Mouse (Mus musculus): ENCODE results near the gene Mab21l3. TPM values are rescaled to one million over a fixed set of nuclear protein-coding genes. Genes with fewer than 3 reads are reported as not detected.
A peak's percentile ranks its signal among the peaks of the same experiment; 100 is the strongest.

Gene Mab21l3
- polyA plus RNA-seq, 1 experiment: 0.05 TPM

DNA sequence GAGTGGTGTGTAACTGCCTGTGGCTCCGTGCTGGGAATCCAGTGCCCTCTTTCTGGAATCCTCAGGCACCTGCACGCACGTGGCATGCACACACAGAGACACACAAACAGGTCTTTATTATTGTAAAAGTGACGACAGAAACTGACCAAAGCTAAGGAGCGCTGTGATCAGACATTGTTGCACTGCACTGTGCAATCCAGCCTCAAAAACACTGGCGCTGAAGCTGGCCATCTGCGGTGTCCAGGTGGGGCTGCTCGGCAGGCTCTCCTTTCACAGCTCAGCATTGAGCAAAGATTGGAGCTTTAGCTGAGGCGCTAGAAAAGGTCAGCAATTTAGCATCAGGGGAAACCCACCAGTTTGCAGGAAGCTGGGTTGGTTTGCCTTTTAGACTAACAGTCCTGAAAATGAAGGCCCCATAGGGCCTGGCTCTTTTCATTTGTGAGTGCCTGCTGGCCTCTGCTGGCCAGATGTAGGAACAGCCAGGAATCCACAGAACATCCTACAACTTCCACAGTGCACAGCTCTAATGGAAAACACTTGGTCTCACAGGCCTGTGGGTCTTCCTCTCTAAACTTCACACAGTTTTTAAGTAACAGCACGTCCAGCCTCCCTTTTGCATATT, 36.3 kb downstream of the Mab21l3 start:
- peak; percentile 51; the same call in 1 of the 2 replicates for TF ChIP-seq CTCF (IDR thresholded peaks at IDR 0.05; ENCODE audit: control insufficient read depth, insufficient read depth, insufficient replicate concordance, low read depth, low read length)
- TF ChIP-seq POLR2A (IDR thresholded peaks at IDR 0.05; ENCODE audit: control insufficient read depth, low read depth, low read length): no peak
- no peak overlapping the region for H3K27ac ChIP-seq (ENCODE audit: control insufficient read depth, insufficient read depth, low read depth, low read length)
- no peaks in the 10 kb centered on the region for H3K36me3 ChIP-seq (ENCODE audit: control insufficient read depth, insufficient read depth, low read length)
- H3K27me3 ChIP-seq (ENCODE audit: control insufficient read depth, insufficient read depth, low read length): no peaks in the 10 kb centered on the region
- H3K4me3 ChIP-seq (ENCODE audit: control insufficient read depth, low read depth, low read length): no peak overlapping the region
- no peaks in the 10 kb centered on the region for H3K4me1 ChIP-seq (ENCODE audit: control insufficient read depth, insufficient read depth, low read length)

DNA sequence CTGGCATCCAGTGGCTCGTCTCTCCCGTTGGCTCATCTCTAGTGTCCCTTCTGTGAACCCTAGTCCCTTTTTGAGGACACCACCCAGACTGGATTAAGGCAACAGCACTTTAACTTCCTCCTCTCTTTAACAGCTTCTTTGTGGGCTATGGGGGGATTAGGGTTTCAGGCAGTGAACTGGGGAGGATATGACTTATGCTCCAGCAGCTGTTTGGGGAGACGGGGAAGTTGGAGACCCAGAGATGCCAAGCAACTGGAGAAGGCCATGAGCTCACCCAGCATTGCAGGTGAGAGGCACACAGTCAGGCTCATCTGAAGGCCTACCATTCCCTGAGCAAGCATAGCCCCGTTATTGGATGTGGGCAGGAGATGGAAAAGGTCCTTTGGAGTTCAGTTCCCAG, 36.8 kb downstream of the Mab21l3 start:
- Histone ChIP-seq H3K27ac (ENCODE audit: control insufficient read depth, insufficient read depth, low read depth, low read length) (no peak overlapping the region), H3K36me3 (ENCODE audit: control insufficient read depth, insufficient read depth, low read length) (no peaks in the 10 kb centered on the region), H3K27me3 (ENCODE audit: control insufficient read depth, insufficient read depth, low read length) (no peaks in the 10 kb centered on the region), H3K4me1 (ENCODE audit: control insufficient read depth, insufficient read depth, low read length) (no peaks in the 10 kb centered on the region), H3K4me3 (ENCODE audit: control insufficient read depth, low read depth, low read length) (no peak overlapping the region)
- no peak for TF ChIP-seq POLR2A (IDR thresholded peaks at IDR 0.05; ENCODE audit: control insufficient read depth, low read depth, low read length)

DNA sequence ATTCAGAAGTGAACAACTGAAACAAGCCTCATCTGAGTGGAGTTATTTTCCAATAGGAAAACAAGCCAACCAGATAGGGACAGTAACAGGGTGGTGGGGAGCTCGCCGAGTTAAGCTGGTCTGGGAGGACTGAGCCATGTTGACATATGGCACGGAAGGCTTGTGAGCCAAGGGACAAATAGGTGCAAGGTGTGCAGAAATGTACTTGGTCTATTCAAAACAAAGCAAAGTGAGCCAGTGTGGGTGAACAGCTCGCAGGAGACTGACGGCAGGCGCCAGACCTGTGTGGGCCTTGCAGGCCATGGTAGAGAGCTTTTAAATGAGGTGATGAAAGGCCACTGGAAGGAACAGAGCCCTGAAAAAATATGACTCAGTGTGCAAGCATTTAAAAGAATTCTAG, 41.1 kb downstream of the Mab21l3 start:
- no peak overlapping the region for H3K27ac ChIP-seq (ENCODE audit: control insufficient read depth, insufficient read depth, low read depth, low read length)
- H3K4me3 ChIP-seq (ENCODE audit: control insufficient read depth, low read depth, low read length): no peak overlapping the region
- H3K4me1 ChIP-seq (ENCODE audit: control insufficient read depth, insufficient read depth, low read length): peaks cover 9% of the 10 kb centered on the region
- H3K36me3 ChIP-seq (ENCODE audit: control insufficient read depth, insufficient read depth, low read length): no peaks in the 10 kb centered on the region
- no peak for TF ChIP-seq CTCF (IDR thresholded peaks at IDR 0.05; ENCODE audit: control insufficient read depth, insufficient read depth, insufficient replicate concordance, low read depth, low read length)
- no peak for TF ChIP-seq POLR2A (IDR thresholded peaks at IDR 0.05; ENCODE audit: control insufficient read depth, low read depth, low read length)
- H3K27me3 ChIP-seq (ENCODE audit: control insufficient read depth, insufficient read depth, low read length): no peaks in the 10 kb centered on the region

DNA sequence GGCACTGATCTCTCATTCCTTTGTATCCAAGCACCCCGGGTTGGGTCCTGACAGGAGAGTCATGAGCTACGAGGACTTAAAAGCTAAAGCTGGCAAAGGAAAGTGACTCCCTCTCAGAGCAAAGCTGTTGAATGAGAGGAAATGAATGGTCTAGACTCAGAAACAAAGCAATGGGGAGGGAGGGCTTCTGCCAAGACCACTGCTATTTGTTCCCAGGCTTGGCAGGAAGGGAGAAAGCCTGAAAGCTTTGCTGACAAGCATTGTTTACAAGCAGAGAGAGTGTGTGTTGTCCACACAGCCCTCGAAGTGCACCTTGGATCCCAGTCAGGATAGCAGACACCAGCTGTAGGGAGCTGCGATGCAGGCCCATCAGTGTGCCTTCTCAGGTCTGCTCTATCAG, 41.8 kb downstream of the Mab21l3 start:
- H3K4me3 ChIP-seq (ENCODE audit: control insufficient read depth, low read depth, low read length): no peak overlapping the region
- TF ChIP-seq POLR2A (IDR thresholded peaks at IDR 0.05; ENCODE audit: control insufficient read depth, low read depth, low read length) (no peak), CTCF (IDR thresholded peaks at IDR 0.05; ENCODE audit: control insufficient read depth, insufficient read depth, insufficient replicate concordance, low read depth, low read length) (0 out of 2 replicates have a peak, but pooled peaks have one; percentile 5)
- peaks cover 9% of the 10 kb centered on the region for H3K4me1 ChIP-seq (ENCODE audit: control insufficient read depth, insufficient read depth, low read length)
- H3K36me3 ChIP-seq (ENCODE audit: control insufficient read depth, insufficient read depth, low read length): no peaks in the 10 kb centered on the region
- no peaks in the 10 kb centered on the region for H3K27me3 ChIP-seq (ENCODE audit: control insufficient read depth, insufficient read depth, low read length)
- H3K27ac ChIP-seq (ENCODE audit: control insufficient read depth, insufficient read depth, low read depth, low read length): no peak overlapping the region

DNA sequence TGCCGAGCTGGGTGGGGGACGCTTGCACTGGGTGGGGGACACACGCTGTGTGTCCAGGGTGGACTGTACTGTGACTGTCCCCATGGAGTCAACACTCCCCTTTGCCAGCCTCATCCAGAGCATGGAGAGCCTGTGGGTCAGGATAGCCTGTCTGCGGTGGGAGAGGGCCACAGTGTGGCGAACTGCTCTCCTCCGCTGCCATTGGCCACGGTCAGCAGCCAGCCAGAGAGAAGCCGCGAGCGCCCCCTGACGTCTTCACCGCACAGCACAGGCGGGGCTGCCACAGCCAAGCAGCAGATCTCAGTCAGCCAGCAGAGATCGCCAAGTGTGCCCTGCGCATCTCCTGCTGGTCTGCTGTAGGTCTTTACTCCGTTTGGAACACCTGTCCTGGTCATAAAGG, 42.6 kb downstream of the Mab21l3 start:
- Histone ChIP-seq H3K27ac (ENCODE audit: control insufficient read depth, insufficient read depth, low read depth, low read length) (no peak overlapping the region), H3K4me1 (ENCODE audit: control insufficient read depth, insufficient read depth, low read length) (peaks cover 9% of the 10 kb centered on the region), H3K36me3 (ENCODE audit: control insufficient read depth, insufficient read depth, low read length) (no peaks in the 10 kb centered on the region), H3K4me3 (ENCODE audit: control insufficient read depth, low read depth, low read length) (peak overlapping the region; percentile 17; the same call in 1 of the 2 replicates), H3K27me3 (ENCODE audit: control insufficient read depth, insufficient read depth, low read length) (no peaks in the 10 kb centered on the region)
- TF ChIP-seq POLR2A (IDR thresholded peaks at IDR 0.05; ENCODE audit: control insufficient read depth, low read depth, low read length) (no peak), CTCF (IDR thresholded peaks at IDR 0.05; ENCODE audit: control insufficient read depth, insufficient read depth, insufficient replicate concordance, low read depth, low read length) (peak; percentile 85)

DNA sequence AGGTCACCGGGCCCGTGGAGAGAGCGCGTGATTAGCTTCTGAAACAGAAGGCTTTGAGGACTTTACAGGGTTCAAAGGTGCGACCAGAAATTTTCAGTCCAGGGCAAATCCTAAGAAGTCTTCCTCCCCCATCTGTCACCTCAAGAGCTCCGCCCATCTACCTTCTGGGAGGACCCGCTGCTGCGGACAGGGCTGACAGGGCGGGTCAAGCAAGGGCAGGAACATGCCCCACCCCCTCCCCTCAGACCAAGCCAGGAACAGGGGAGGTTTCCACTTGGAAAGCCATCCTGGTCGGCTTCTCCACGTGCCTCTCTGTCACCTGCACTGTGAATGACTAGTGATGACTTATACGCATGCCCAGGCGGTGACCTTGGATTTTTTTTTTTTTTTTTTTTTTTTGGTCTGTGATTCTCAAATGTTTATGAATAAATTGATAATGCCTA, 43.2 kb downstream of the Mab21l3 start:
- no peaks in the 10 kb centered on the region for H3K27me3 ChIP-seq (ENCODE audit: control insufficient read depth, insufficient read depth, low read length)
- no peak overlapping the region for H3K4me3 ChIP-seq (ENCODE audit: control insufficient read depth, low read depth, low read length)
- H3K4me1 ChIP-seq (ENCODE audit: control insufficient read depth, insufficient read depth, low read length): peaks cover 10% of the 10 kb centered on the region
- H3K27ac ChIP-seq (ENCODE audit: control insufficient read depth, insufficient read depth, low read depth, low read length): no peak overlapping the region
- no peaks in the 10 kb centered on the region for H3K36me3 ChIP-seq (ENCODE audit: control insufficient read depth, insufficient read depth, low read length)
- TF ChIP-seq POLR2A (IDR thresholded peaks at IDR 0.05; ENCODE audit: control insufficient read depth, low read depth, low read length) (no peak), CTCF (IDR thresholded peaks at IDR 0.05; ENCODE audit: control insufficient read depth, insufficient read depth, insufficient replicate concordance, low read depth, low read length) (no peak)

DNA sequence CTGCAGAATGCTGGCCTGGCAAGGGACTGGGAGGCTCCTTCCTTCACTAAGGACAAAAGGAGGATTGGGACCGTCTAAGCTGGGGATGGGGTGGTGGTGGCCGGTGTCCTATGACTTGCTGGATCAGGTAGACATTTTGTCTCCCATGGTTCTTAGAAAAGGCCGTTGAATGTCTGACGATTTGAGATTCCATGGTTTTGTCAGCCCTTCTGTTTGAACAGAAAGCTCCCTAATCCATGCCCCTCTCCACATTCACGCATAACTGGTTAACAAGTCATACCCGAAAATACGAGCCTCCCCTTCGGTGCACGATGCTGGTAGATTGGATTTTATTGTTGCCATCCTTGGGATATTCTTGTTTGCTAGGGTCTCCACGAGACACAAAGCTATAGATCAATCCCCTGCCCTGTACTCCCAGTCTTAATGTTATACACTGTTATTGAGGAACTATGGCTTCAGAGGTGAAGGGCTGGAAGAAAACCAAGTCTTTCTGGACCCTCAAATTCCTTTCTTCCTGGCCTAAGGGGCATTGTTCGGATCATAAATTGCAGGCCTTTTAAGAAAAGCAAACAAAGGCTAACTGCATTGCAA, 43.7 kb downstream of the Mab21l3 start:
- Histone ChIP-seq H3K27ac (ENCODE audit: control insufficient read depth, insufficient read depth, low read depth, low read length) (no peak overlapping the region), H3K36me3 (ENCODE audit: control insufficient read depth, insufficient read depth, low read length) (no peaks in the 10 kb centered on the region), H3K4me3 (ENCODE audit: control insufficient read depth, low read depth, low read length) (no peak overlapping the region), H3K27me3 (ENCODE audit: control insufficient read depth, insufficient read depth, low read length) (no peaks in the 10 kb centered on the region), H3K4me1 (ENCODE audit: control insufficient read depth, insufficient read depth, low read length) (peaks cover 12% of the 10 kb centered on the region)
- TF ChIP-seq CTCF (IDR thresholded peaks at IDR 0.05; ENCODE audit: control insufficient read depth, insufficient read depth, insufficient replicate concordance, low read depth, low read length) (no peak), POLR2A (IDR thresholded peaks at IDR 0.05; ENCODE audit: control insufficient read depth, low read depth, low read length) (no peak)
